Mouse (Mus musculus): ENCODE measurements around the gene Pepd.

Gene Pepd

GRCm38 (mm10) chr7:35056436-35056864 lies 144.3 kb downstream of the Pepd start, which contains the start of gene Cebpg:
Gene Cebpg (minus strand): TSS chr7:35056573.
- peak; percentile 94 for DNase-seq (ENCODE audit: low spot score)

GRCm38 (mm10) chr7:35056999-35057398 lies 144.8 kb downstream of the Pepd start:
- no peak for DNase-seq (ENCODE audit: low spot score)

GRCm38 (mm10) chr7:35057569-35057968 lies 145.4 kb downstream of the Pepd start:
- no peak for DNase-seq (ENCODE audit: low spot score)

DNA sequence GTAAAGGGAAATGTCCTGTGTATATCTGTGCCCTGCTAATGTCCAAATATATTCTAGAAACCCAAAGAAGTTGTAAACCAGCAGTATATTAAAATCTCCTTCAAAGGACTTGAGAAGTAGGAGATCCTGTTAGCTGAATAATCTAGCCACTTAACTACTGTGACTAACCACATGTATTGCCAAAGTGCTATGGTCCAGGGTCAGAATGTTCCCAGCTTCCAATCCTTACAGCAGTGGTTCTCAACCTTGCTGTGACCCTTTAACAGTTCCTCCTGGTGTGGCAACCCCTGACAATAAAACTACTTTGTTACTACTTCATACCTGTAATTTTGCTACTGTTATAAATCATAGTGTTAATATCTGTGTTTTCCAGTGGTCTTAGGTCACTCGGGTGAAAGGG lies 146.2 kb downstream of the Pepd start:
- DNase-seq (ENCODE audit: low spot score) = no peak

DNA sequence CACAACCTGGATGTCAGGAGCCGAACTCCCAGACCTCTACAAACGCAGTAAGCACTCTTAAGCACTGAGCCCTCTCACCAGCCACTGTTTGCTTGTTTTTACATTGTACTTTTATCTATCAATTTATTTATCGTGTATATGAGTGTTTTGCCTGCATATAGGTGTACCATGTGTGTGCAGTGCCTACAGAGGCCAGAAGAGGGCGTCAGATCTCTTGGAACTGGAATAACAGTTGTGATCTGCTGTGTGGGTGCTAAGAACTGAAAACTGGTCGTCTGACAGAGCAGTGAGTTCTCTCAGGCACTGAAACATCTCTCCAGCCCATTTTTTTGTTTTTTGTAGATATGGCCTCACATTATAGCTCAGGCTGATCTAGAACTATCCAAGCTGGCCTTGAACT lies 147.3 kb downstream of the Pepd start:
- no peak for DNase-seq (ENCODE audit: low spot score)

- DNase-seq (ENCODE audit: low spot score) = no peak
These were observed 152.4 kb downstream of the Pepd start for GRCm38 (mm10) chr7:35064286-35065258.

GRCm38 (mm10) chr7:35065958-35066357 lies 153.8 kb downstream of the Pepd start:
- DNase-seq (ENCODE audit: low spot score) = no peak

GRCm38 (mm10) chr7:35066640-35067212 lies 154.5 kb downstream of the Pepd start:
- peak; percentile 49 for DNase-seq (ENCODE audit: low spot score)

GRCm38 (mm10) chr7:35076645-35077044 lies 164.5 kb downstream of the Pepd start:
- no peak for DNase-seq (ENCODE audit: low spot score)

DNA sequence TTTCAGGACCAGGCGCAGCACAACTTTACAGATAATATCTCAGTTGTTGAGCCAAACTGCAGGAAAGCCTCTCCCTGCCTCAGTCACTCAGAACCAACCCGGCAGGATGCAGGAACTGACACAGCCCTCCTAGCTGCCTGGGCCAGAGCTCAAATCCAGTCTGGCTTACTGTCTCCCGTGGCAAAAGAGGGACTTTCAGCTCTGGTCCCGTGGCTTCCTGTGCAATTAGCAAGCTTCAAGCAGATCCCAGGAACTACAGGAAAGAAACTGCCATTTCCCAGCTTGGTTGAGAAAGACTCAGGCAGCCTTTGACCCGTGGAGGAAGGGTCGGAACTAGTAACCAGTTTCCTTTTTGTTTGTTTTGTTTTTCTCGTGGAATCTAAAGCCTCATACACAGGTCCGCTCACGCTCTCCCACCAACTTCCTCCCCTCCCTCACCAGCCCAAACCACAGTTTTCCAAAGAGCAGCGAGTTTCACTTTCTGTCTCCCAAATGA lies 168.7 kb downstream of the Pepd start:
- DNase-seq (ENCODE audit: low spot score) = peak; percentile 23

GRCm38 (mm10) chr7:35081406-35082104 lies 169.4 kb downstream of the Pepd start:
- no peak for DNase-seq (ENCODE audit: low spot score)

DNA sequence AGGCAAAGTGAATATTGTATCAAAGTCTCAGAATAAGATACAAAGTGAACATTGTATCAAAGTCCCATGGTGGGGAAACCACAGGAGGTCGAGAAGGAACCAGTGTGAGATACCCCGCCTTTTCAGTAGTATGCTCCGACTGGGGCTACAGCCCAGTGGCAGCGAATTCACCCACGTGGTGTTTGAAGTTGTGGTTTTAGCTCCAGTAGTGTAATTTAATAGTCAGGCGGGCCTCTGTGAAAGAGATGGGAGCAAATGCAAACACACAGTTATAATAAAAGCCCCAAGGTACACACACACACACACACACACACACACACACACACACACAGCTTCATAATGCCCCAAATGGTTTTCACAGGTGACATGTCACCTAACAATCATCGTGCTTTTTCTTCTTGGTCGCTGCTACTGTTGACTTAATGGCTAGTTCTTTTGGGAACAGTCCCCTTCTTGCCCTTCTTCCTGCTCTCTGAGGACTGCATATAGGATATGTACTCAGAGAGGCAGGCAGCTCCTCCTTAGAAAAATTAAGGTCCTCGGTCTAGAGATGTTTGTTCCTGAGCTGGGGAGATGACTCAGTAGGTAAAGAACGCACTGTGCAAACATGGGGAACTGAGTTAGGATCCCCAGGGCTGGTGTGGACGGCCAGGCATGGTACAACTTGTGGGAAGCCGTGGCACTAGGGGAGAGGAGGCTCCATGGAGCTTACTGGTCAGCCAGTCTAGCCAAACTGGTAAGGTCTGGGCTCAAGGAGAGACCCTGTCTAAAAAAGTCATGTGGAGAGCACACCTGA lies 172.6 kb downstream of the Pepd start:
- no peak for DNase-seq (ENCODE audit: low spot score)

DNA sequence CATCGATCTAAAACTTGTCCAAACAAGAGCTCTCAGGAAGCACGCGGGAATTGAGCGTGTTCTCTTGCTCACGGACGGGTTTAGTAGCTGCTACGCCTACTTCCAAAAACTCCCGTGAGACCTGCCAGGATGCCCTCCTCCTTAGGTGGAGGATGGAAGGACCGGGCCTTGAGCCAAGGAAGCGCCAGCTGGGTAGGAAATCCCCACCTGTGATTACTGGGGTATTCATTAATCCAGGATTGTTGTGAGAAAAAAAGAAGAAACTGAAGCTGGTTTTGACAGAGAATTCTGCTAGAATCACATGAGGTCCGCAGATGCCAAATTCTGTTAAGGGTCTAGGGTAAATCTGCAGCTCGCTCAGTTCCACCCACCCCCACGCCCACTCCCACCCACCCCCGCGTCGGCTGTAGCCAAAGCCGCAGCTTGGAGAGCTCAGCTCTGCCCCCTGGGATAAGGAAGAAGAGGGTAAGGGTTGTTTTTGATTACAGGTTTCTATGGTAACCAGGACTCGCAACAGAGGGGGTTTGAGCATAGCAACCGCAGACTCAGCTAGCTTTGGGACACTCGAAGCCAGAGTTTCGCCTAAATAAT lies 174.2 kb downstream of the Pepd start:
- peak; percentile 83 for DNase-seq (ENCODE audit: low spot score)

DNA sequence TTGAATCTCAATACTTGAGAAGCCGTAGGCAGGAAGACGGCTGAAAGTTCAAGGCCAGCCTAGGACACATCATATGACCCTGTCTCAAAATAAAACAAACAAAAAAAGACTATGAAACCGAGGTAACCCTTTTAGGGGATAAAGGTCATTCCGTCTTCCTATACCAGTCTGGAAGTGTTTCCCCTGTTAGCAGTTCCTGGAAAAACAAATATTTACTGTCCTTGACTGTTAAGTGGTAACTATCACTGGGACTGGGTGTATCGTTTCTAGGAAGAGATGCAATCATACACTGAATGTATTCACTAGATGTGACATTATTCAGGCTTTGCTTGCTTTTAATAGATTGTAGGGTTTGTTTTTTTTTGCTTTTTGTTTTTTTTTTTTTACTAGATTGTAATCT lies 178.4 kb downstream of the Pepd start:
- no peak for DNase-seq (ENCODE audit: low spot score)
